Mouse (Mus musculus): ENCODE data around the gene Sptb. TPM values are rescaled to one million over a fixed set of nuclear protein-coding genes. Genes with fewer than 3 reads are reported as not detected.
A peak's percentile ranks its signal among the peaks of the same experiment; 100 is the strongest.

The Sptb gene
- polyA plus RNA-seq (2014; fragmentation: Nextera tagmentation; extraction: Ambion mirVana), result 0.90 and 2.0 TPM in 2 replicates

- Histone ChIP-seq H3K9ac (ENCODE audit: low read length) (peak within 1 kb of the TSS; percentile 77), H3K4me3 (ENCODE audit: low read depth, low read length) (peak within 1 kb of the TSS; percentile 70), H3K9me3 (replicated peaks; ENCODE audit: control insufficient read depth, low read length) (no peaks in the 10 kb centered on the region), H3K36me3 (ENCODE audit: control insufficient read depth, insufficient read depth, low read length) (no peaks in the 10 kb centered on the region), H3K4me1 (ENCODE audit: control insufficient read depth, insufficient read depth, low read length) (peaks cover 5% of the 10 kb centered on the region; the same call in 1 of the 2 replicates), H3K27ac (ENCODE audit: low read depth, low read length) (no peak within 1 kb of the TSS), H3K27me3 (replicated peaks; ENCODE audit: control insufficient read depth, insufficient read depth, low read length) (peaks cover 35% of the 10 kb centered on the region), H3K4me2 (ENCODE audit: low read length) (peak within 1 kb of the TSS; percentile 100)
- under 1% methylated on average over 40 of the region's 40 CpGs for WGBS
- peak; percentile 70 for DNase-seq (ENCODE audit: low spot score)
- peak; percentile 85 for ATAC-seq
Measured at GRCm38 (mm10) chr12:76710351-76711100, at the start of gene Sptb. Sptb (minus strand) TSS chr12:76710547.

- WGBS, result 47% methylated on average over 14 of the region's 14 CpGs
- no peaks in the 10 kb centered on the region for H3K4me1 ChIP-seq (ENCODE audit: control insufficient read depth, insufficient read depth, low read length)
- H3K27me3 ChIP-seq (replicated peaks; ENCODE audit: control insufficient read depth, insufficient read depth, low read length), result no peaks in the 10 kb centered on the region
- no peak overlapping the region for H3K9ac ChIP-seq (ENCODE audit: low read length)
- peak; percentile 67; the same call in 1 of the 2 replicates for ATAC-seq
- no peak overlapping the region for H3K27ac ChIP-seq (ENCODE audit: low read depth, low read length)
- no peak overlapping the region for H3K4me2 ChIP-seq (ENCODE audit: low read length)
- H3K4me3 ChIP-seq (ENCODE audit: low read depth, low read length), result no peak overlapping the region
- peak; percentile 78 for DNase-seq (ENCODE audit: low spot score)
- H3K36me3 ChIP-seq (ENCODE audit: control insufficient read depth, insufficient read depth, low read length), result no peaks in the 10 kb centered on the region
- no peaks in the 10 kb centered on the region for H3K9me3 ChIP-seq (replicated peaks; ENCODE audit: control insufficient read depth, low read length)
Measured at GRCm38 (mm10) chr12:76752652-76753318, 42.4 kb upstream of the Sptb start.

GRCm38 (mm10) chr12:76750866-76751459 lies 40.6 kb upstream of the Sptb start:
- H3K36me3 ChIP-seq (ENCODE audit: control insufficient read depth, insufficient read depth, low read length), result no peaks in the 10 kb centered on the region
- DNase-seq (ENCODE audit: low spot score) (no peak), ATAC-seq (no peak)
- H3K9ac ChIP-seq (ENCODE audit: low read length), result no peak overlapping the region
- H3K4me2 ChIP-seq (ENCODE audit: low read length), result no peak overlapping the region
- H3K4me3 ChIP-seq (ENCODE audit: low read depth, low read length), result no peak overlapping the region
- H3K4me1 ChIP-seq (ENCODE audit: control insufficient read depth, insufficient read depth, low read length), result no peaks in the 10 kb centered on the region
- no peaks in the 10 kb centered on the region for H3K27me3 ChIP-seq (replicated peaks; ENCODE audit: control insufficient read depth, insufficient read depth, low read length)
- H3K27ac ChIP-seq (ENCODE audit: low read depth, low read length), result no peak overlapping the region
- WGBS, result 80% methylated on average over 16 of the region's 16 CpGs
- H3K9me3 ChIP-seq (replicated peaks; ENCODE audit: control insufficient read depth, low read length), result no peaks in the 10 kb centered on the region

- ATAC-seq (no peak), DNase-seq (ENCODE audit: low spot score) (no peak)
- Histone ChIP-seq H3K27ac (ENCODE audit: low read depth, low read length) (no peak overlapping the region), H3K9ac (ENCODE audit: low read length) (no peak overlapping the region), H3K4me1 (ENCODE audit: control insufficient read depth, insufficient read depth, low read length) (no peaks in the 10 kb centered on the region), H3K4me2 (ENCODE audit: low read length) (no peak overlapping the region), H3K36me3 (ENCODE audit: control insufficient read depth, insufficient read depth, low read length) (no peaks in the 10 kb centered on the region), H3K4me3 (ENCODE audit: low read depth, low read length) (no peak overlapping the region), H3K9me3 (replicated peaks; ENCODE audit: control insufficient read depth, low read length) (peaks cover 3% of the 10 kb centered on the region; the same call in 1 of the 2 replicates), H3K27me3 (replicated peaks; ENCODE audit: control insufficient read depth, insufficient read depth, low read length) (no peaks in the 10 kb centered on the region)
- 88% methylated on average over 4 of the region's 4 CpGs for WGBS
Measured at GRCm38 (mm10) chr12:76727955-76728354, 17.6 kb upstream of the Sptb start.

GRCm38 (mm10) chr12:76722026-76722425 lies 11.7 kb upstream of the Sptb start:
- no peak for ATAC-seq
- no peaks in the 10 kb centered on the region for H3K36me3 ChIP-seq (ENCODE audit: control insufficient read depth, insufficient read depth, low read length)
- DNase-seq (ENCODE audit: low spot score), result peak; percentile 46

GRCm38 (mm10) chr12:76720572-76720971 lies 10.2 kb upstream of the Sptb start:
- ATAC-seq, result no peak
- H3K27ac ChIP-seq (ENCODE audit: low read depth, low read length), result no peak overlapping the region
- H3K9ac ChIP-seq (ENCODE audit: low read length), result no peak overlapping the region
- H3K4me1 ChIP-seq (ENCODE audit: control insufficient read depth, insufficient read depth, low read length), result no peaks in the 10 kb centered on the region
- no peaks in the 10 kb centered on the region for H3K36me3 ChIP-seq (ENCODE audit: control insufficient read depth, insufficient read depth, low read length)
- no peaks in the 10 kb centered on the region for H3K9me3 ChIP-seq (replicated peaks; ENCODE audit: control insufficient read depth, low read length)
- DNase-seq (ENCODE audit: low spot score), result peak; percentile 65
- H3K4me3 ChIP-seq (ENCODE audit: low read depth, low read length), result no peak overlapping the region
- H3K27me3 ChIP-seq (replicated peaks; ENCODE audit: control insufficient read depth, insufficient read depth, low read length), result no peaks in the 10 kb centered on the region
- no peak overlapping the region for H3K4me2 ChIP-seq (ENCODE audit: low read length)

More at GRCm38 (mm10) chr12:76722026-76722425, 11.7 kb upstream of the Sptb start:
- Histone ChIP-seq H3K27me3 (replicated peaks; ENCODE audit: control insufficient read depth, insufficient read depth, low read length) (no peaks in the 10 kb centered on the region), H3K27ac (ENCODE audit: low read depth, low read length) (no peak overlapping the region), H3K9me3 (replicated peaks; ENCODE audit: control insufficient read depth, low read length) (no peaks in the 10 kb centered on the region), H3K4me2 (ENCODE audit: low read length) (no peak overlapping the region), H3K4me3 (ENCODE audit: low read depth, low read length) (no peak overlapping the region), H3K4me1 (ENCODE audit: control insufficient read depth, insufficient read depth, low read length) (no peaks in the 10 kb centered on the region), H3K9ac (ENCODE audit: low read length) (0 out of 2 replicates have a peak overlapping the region, but pooled peaks have one; percentile 13)
- WGBS, result 41% methylated on average over 3 of the region's 3 CpGs

GRCm38 (mm10) chr12:76718384-76718783 lies 8.0 kb upstream of the Sptb start:
- ATAC-seq (no peak), DNase-seq (ENCODE audit: low spot score) (no peak)
- Histone ChIP-seq H3K9ac (ENCODE audit: low read length) (no peak overlapping the region), H3K4me1 (ENCODE audit: control insufficient read depth, insufficient read depth, low read length) (no peaks in the 10 kb centered on the region), H3K4me2 (ENCODE audit: low read length) (no peak overlapping the region), H3K4me3 (ENCODE audit: low read depth, low read length) (no peak overlapping the region), H3K27ac (ENCODE audit: low read depth, low read length) (no peak overlapping the region), H3K36me3 (ENCODE audit: control insufficient read depth, insufficient read depth, low read length) (no peaks in the 10 kb centered on the region), H3K9me3 (replicated peaks; ENCODE audit: control insufficient read depth, low read length) (no peaks in the 10 kb centered on the region), H3K27me3 (replicated peaks; ENCODE audit: control insufficient read depth, insufficient read depth, low read length) (no peaks in the 10 kb centered on the region)
- 83% methylated on average over 4 of the region's 4 CpGs for WGBS

- H3K9me3 ChIP-seq (replicated peaks; ENCODE audit: control insufficient read depth, low read length), result no peaks in the 10 kb centered on the region
- ATAC-seq (peak; percentile 86), DNase-seq (ENCODE audit: low spot score) (peak; percentile 59)
- no peak overlapping the region for H3K27ac ChIP-seq (ENCODE audit: low read depth, low read length)
- H3K4me1 ChIP-seq (ENCODE audit: control insufficient read depth, insufficient read depth, low read length), result peaks cover 5% of the 10 kb centered on the region; the same call in 1 of the 2 replicates
- under 1% methylated on average over 50 of the region's 55 CpGs for WGBS
- peak overlapping the region; percentile 70 for H3K4me3 ChIP-seq (ENCODE audit: low read depth, low read length)
- no peaks in the 10 kb centered on the region for H3K36me3 ChIP-seq (ENCODE audit: control insufficient read depth, insufficient read depth, low read length)
- peak overlapping the region; percentile 100 for H3K4me2 ChIP-seq (ENCODE audit: low read length)
- peak overlapping the region; percentile 77 for H3K9ac ChIP-seq (ENCODE audit: low read length)
- peaks cover 35% of the 10 kb centered on the region for H3K27me3 ChIP-seq (replicated peaks; ENCODE audit: control insufficient read depth, insufficient read depth, low read length)
Measured at GRCm38 (mm10) chr12:76709795-76710350, 474 bp downstream of the Sptb start.

All from forebrain, embryonic 14.5 days (tissue).